Mouse (Mus musculus): ENCODE data around the gene Zfp385c.
"Not testable (repeated sequence)": the region's sequence is repeated elsewhere in the genome, so short reads cannot be mapped to it uniquely, and the experiment has no call there.

Zfp385c gene

DNA sequence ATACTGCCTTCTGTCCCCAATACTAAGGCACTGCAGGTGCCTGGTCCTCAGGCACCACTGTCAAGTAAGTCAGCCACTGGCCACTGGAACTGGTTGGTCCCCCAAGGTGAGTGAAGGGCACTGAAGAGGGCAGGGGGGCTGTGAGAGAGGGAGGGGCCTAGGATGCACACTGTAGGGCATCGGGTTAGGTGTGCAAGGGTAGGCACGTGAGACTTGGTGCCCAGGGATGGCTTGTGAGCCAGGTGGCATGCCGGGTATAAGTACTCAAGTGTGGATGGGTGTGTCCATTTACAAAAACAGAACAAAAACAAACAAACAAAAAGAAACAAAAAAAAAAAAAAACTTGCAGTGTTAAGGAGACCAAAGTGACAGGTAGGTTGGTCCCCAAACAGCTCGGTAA, 3.8 kb downstream of the Zfp385c start:
- DNase-seq (ENCODE audit: low spot score) = no peak

GRCm38 (mm10) chr11:100687265-100687664, 5.0 kb downstream of the Zfp385c start:
- no peak for DNase-seq (ENCODE audit: low spot score)

DNA sequence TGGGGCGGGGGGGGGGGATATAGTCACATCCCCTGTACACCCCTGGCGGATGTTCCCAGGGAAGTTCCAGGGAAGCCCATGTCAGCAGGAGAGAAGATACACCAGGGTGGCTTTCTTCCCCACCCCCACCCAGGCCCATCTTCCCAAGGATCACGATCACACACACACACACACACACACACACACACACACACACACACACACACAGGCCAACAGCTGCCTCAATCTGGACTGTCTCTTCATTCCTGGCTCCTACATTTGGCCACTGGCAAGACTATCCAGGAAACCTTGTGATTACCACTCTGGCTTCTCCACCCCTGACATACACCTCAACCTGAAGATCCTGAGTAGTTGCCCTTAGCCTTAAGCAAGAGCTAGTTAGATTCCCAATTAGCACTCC, 6.9 kb downstream of the Zfp385c start:
- DNase-seq (ENCODE audit: low spot score) = no peak

DNA sequence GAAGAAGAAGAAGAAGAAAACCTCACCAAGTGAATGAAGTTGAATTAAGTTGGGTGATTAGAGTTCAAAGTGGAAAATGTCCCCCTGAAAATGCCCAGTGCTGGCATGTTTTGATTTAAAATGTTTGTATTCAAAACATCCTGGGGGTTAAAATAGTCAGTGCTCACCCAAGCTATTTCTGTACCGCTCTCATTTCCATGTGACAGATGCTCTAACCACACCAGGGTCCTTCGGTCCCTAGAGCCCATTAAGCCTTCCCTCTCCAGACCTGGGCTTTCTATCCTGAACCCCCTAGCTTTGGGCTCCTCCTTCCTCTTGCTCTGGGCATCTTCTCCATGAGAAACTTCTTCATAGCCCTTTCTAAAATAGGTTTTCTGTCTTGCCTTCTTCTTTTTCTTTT, 8.2 kb downstream of the Zfp385c start:
- DNase-seq (ENCODE audit: low spot score) = no peak

DNA sequence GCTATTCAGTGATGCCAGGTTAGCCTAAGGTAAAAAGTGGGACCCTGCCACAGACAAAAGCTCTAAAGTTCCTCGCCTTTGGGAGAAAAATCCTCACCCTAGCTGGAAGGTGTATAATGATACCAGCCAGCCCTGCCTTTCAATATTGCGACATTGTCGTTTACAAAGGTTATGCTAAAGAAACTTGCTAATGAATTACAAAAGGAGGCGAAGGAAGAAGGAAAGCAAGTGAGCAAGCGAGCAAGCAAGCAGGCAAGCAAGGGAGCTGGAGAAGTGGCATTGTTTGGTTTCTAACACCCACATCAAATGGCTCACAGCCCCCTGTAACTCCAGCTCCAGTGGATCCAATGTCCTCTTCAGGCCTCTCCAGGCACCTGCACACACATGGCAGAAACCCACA, 9.7 kb downstream of the Zfp385c start:
- DNase-seq (ENCODE audit: low spot score) = no peak

DNA sequence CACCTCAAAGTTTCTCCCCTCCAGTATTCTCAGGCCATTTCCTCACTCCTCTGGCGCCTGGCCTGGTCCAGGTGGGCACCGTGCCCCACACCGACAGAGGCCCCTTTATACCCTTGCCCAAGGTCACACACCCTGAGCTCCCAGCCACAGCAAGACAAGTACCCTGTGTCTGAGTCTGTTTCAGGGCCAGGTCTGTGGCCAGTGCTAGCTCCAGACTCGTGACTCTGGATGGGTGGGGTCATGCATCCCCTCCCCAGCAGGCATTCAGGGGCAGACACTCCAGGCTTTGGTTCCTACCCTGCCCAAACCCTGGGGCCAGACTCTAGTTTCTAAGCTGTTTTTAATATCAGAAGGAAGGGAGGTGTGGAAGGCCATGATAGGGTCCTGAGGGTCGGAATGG, 10.4 kb downstream of the Zfp385c start:
- DNase-seq (ENCODE audit: low spot score) = no peak

DNA sequence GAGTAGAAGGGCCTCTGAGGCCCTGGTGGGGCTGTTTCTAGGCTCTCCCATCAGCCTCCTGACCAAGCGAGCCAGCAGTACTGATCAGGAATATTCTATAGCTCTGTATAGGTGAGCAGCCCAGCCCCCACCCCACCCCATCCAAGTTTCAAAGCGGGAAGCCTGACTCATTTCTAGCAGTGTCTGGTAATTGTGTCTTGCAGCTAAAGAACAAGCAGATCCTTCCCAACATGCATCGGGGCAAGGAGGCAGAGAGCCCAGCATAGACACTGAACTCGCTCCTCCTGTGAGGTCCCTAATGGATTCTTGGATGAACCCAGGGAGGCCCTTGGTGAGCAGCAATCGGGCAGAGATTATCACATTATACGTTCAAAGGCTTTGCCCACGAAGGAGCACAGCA, 14.4 kb downstream of the Zfp385c start:
- no peak for DNase-seq (ENCODE audit: low spot score)

GRCm38 (mm10) chr11:100673169-100673568, 19.1 kb downstream of the Zfp385c start:
- peak; percentile 39 for DNase-seq (ENCODE audit: low spot score)

DNA sequence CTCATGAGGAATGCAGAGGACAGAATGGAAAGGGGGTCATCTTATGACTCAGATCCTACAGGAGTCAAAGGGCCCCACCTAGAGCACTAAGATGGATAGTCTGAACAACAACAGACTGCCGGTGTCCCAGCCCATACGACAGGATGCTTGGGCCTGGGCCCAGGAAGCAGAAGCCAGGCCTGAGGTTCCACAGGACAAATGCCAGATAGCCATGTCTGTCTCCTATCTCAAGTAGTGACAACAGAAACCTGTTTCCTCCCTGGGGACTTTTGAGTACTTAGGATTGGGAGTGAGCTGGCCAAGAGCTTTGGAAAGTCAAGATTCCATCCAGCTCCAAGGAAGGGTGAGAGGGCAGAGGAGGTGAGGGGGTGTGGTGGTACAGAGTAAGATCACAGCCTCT, 20.3 kb downstream of the Zfp385c start:
- DNase-seq (ENCODE audit: low spot score) = no peak

GRCm38 (mm10) chr11:100671049-100671448, 21.2 kb downstream of the Zfp385c start:
- DNase-seq (ENCODE audit: low spot score) = no peak

GRCm38 (mm10) chr11:100659806-100660205, 32.4 kb downstream of the Zfp385c start:
- DNase-seq (ENCODE audit: low spot score) = no peak

DNA sequence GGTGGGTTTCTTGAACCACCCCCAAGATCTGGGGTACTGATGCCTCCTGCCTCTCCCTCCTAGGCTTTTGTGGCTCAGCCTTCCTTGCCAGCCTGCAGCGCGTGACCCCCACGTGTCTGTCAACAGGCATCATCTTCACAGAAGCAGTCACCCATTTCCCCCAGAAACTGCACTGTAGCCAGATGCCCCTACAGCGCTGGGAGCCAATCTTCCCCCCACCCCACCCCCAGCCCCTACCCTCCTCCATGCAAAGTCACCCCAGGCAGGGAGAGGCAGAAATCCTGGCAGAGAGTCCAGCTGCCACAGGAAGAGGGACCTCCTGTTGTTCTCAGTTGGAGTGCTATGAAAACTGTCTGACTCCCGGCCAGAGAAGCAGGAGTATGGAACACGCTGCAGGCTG, 35.8 kb downstream of the Zfp385c start:
- no peak for DNase-seq (ENCODE audit: low spot score)

DNA sequence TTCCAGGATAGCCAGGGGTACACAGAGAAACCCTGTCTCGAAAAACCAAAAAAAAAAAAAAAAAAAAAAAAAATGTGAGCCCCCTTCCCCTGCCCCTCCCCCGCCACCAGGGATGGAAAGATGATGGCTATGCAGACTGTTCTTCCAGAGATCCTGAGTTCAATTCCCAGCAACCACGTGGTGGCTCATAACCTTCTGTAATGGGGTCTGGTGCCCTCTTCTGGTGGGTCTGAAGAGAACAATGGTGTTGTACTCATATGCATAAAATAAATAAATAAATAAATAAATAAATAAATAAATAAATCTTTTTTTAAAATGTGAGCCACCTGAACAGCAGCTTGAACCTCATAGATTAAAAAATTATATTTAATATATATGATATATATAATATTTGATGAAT, 36.7 kb downstream of the Zfp385c start:
- not testable (repeated sequence) for DNase-seq (ENCODE audit: low spot score)

DNA sequence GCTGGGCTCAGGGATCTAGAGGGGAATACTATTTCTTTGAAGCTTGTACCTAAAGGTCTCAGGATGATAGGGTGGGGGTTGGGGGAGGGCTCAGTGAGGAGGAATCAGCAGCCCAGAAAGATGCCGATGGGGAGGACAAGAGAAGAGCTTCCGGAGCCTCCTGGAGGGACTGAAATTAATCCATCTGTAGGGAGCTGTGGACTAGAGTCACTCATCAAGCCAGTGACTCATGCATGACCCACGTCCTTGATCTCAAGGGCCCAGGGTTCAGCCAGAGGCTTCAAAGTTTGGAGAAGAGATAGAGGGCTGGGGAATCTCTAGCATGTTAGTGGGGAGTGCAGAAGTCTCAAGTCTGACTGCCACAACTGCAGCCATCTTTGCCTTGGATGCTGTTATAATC, 40.5 kb downstream of the Zfp385c start:
- DNase-seq (ENCODE audit: low spot score) = no peak

DNA sequence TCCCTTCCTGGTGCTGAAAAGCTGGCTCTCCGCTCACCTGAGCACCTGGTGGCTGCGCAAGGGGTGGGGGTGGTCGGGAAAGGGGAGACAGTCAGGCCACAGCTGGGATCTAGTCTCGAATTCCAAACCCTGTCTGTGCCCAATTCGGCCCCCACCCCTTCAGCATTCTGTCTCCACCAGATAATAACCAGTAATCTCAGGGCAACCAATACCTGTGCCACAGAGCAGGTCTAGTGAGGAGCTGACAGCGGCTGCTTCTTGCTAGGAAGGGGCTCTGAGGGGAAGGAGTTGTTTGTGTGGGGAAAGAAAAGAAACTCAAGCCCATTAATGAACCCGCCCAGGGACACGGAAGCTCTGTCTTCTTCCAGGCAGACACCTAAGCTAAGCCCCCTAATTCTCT, 41.0 kb downstream of the Zfp385c start:
- no peak for DNase-seq (ENCODE audit: low spot score)

DNA sequence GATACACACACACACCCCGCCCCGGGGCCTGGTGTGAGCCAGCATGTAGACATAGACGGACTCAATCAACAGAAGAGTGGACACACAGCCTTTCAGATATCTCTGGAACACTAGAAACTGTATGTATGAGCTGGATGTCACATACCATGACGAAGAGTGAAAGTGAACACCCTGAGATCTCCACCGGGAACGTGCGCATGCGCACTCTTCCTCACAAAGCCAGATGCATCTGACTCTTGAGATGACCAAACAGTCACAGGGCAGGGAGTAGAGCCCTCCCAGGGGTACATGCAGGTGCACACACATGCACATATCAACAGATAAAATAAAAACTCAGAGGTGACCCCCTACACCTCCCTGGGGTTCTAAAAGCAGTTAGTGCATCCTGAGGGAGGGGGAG, 43.9 kb downstream of the Zfp385c start:
- no peak for DNase-seq (ENCODE audit: low spot score)

DNA sequence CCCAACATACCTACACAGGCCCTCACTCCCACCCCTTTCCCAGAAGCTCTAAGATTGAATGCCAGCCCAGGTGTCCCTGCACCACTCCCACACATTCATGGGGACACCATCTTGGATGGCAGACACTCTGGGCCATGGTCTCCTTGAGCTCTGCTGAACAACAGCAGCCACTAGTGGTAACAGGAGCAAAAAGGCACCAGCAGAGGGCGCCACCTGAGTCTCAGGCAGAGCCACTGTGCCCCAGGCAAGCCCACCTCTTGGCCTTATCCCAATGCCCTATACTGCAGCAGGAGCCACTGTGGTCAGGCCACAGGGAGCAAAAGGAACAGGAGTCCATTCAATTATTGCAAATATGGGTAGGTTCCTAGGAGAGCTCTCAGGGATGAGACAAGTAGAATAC, 46.0 kb downstream of the Zfp385c start:
- no peak for DNase-seq (ENCODE audit: low spot score)

DNA sequence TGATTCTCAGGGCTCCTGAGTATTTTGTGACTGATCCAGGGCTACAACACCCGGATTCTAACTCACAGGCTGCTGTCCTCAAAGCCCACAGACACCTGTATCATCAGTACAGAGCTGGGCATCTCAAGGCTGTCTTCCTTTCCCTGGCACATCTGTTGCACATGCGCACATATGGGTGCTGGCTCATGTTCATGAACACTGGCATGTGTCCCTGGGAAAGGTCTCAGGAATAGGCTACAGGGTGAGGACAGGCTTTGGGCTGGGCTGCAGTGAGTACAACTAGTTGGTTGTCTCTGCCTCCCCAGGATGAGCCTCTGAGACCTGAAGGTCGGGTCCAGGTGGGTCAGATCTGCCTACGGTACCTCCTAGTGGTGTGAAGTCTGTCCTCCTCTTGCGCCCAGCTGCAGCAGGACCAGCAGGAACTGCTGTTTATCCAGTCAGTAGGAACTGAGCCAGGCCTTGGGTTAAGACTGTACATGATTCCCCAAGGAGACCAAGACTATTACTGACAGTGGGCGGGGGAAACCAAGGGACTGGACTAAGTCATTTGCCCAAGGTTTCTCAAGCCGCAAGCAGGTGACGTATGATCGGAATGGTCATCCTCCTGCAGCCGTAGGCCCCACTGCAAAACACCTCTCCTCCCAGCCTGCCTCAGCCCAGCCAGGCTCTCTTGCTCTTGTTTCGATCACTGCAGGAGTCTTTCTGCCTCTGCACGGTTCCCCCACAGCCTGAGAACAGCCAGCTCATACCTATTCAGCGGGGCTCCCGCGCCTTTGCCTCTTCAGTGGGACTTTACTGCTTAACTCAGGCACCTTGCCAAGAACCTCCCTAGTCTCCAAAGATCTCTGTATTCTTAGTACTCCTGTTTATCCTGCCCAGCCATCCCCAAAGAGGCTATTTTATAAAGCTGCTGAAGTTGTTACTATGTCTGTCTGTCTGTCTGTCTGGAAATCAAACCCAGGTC, 48.4 kb downstream of the Zfp385c start:
- DNase-seq (ENCODE audit: low spot score) = no peak

- DNase-seq (ENCODE audit: low spot score) = no peak
Measured at GRCm38 (mm10) chr11:100640159-100640906, 51.9 kb downstream of the Zfp385c start.

GRCm38 (mm10) chr11:100634530-100634929, 57.7 kb downstream of the Zfp385c start:
- no peak for DNase-seq (ENCODE audit: low spot score)

GRCm38 (mm10) chr11:100628862-100629352, 63.3 kb downstream of the Zfp385c start:
- no peak for DNase-seq (ENCODE audit: low spot score)

GRCm38 (mm10) chr11:100628056-100628455, 64.2 kb downstream of the Zfp385c start:
- DNase-seq (ENCODE audit: low spot score) = no peak

DNA sequence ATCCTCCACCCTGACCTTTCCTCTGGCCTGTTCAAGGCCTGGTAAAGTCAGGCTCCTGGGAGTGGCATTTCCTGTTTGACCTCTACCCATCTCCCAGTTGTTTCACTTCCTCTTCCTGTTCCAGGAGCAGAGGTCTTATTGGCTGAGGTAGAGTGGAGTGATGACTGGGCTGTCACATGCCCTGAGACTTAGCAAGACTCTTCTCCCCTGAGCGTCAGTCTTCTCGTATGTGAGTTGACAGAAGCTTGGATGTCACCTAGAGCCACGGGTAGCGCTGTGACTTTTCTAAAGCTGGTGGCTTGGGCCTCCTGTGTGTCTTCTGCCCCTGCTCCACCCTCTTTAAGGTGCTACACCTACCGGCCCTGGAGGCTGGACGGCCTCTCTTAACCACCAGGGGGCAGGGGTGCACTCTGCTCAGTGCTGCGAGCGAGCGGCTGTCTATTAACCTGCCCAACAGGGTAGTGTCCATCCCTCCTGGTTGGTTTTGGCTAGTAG, 65.5 kb downstream of the Zfp385c start:
- DNase-seq (ENCODE audit: low spot score) = no peak

All from testis, postnatal 14 days (tissue).